Mouse (Mus musculus): Measurements from ENCODE around the gene Fam160b1.

The Fam160b1 gene

GRCm38 (mm10) chr19:57426841-57427240 is 66.4 kb downstream of the Fam160b1 start:
- WGBS: 96% methylated on average over 8 of the region's 8 CpGs

GRCm38 (mm10) chr19:57427756-57428438 is 67.4 kb downstream of the Fam160b1 start:
- WGBS: 80% methylated on average over 14 of the region's 14 CpGs

GRCm38 (mm10) chr19:57428641-57429040 is 68.2 kb downstream of the Fam160b1 start:
- 82% methylated on average over 3 of the region's 3 CpGs for WGBS

- WGBS: 87% methylated on average over 6 of the region's 6 CpGs
These were observed 69.4 kb downstream of the Fam160b1 start for GRCm38 (mm10) chr19:57429926-57430325.

- 61% methylated on average over 6 of the region's 6 CpGs for WGBS
These were observed 71.0 kb downstream of the Fam160b1 start for GRCm38 (mm10) chr19:57431476-57431875.

GRCm38 (mm10) chr19:57434024-57434423 is 73.5 kb downstream of the Fam160b1 start:
- 75% methylated on average over 6 of the region's 6 CpGs for WGBS

GRCm38 (mm10) chr19:57436586-57437021 is 76.1 kb downstream of the Fam160b1 start:
- whole genome bisulfite sequencing: 79% methylated on average over 10 of the region's 10 CpGs

GRCm38 (mm10) chr19:57437042-57437441 is 76.6 kb downstream of the Fam160b1 start:
- 89% methylated on average over 7 of the region's 7 CpGs for WGBS
